Mouse (Mus musculus): ENCODE data around the gene Ugt1a8.

The Ugt1a8 gene

GRCm38 (mm10) chr1:88237311-88237710 is 149.7 kb downstream of the Ugt1a8 start:
- CTCF ChIA-PET: no interaction called here

- CTCF ChIA-PET: no interaction called here
Observed at GRCm38 (mm10) chr1:88238771-88239170, 151.2 kb downstream of the Ugt1a8 start.

- CTCF ChIA-PET: no interaction called here
Observed at GRCm38 (mm10) chr1:88240072-88240471, 152.5 kb downstream of the Ugt1a8 start.

- CTCF ChIA-PET: no interaction called here
Observed at GRCm38 (mm10) chr1:88240579-88240978, 153.0 kb downstream of the Ugt1a8 start.

GRCm38 (mm10) chr1:88243861-88244260 is 156.2 kb downstream of the Ugt1a8 start:
- CTCF ChIA-PET: no interaction called here

- CTCF ChIA-PET: no interaction called here
Observed at GRCm38 (mm10) chr1:88245881-88246280, 158.3 kb downstream of the Ugt1a8 start.

- CTCF ChIA-PET: no interaction called here
Observed at GRCm38 (mm10) chr1:88246386-88246785, 158.8 kb downstream of the Ugt1a8 start.

GRCm38 (mm10) chr1:88247660-88248059 is 160.0 kb downstream of the Ugt1a8 start:
- CTCF ChIA-PET: no interaction called here

GRCm38 (mm10) chr1:88248658-88249057 is 161.0 kb downstream of the Ugt1a8 start:
- CTCF ChIA-PET: interaction anchor here (0.6 kb wide), 1 partner anchor 17 kb away, joined by 3 read pairs; no protein-coding TSS in a partner anchor

- CTCF ChIA-PET: no interaction called here
Observed at GRCm38 (mm10) chr1:88249596-88249995, 162.0 kb downstream of the Ugt1a8 start.

- CTCF ChIA-PET: no interaction called here
Observed at GRCm38 (mm10) chr1:88250023-88250422, 162.4 kb downstream of the Ugt1a8 start.

- CTCF ChIA-PET: interaction anchor here (0.6 kb wide), 1 partner anchor 9 kb away, joined by 3 read pairs; no protein-coding TSS in a partner anchor
Observed at GRCm38 (mm10) chr1:88253106-88253505, 165.5 kb downstream of the Ugt1a8 start.

- CTCF ChIA-PET: interaction anchor here (0.6 kb wide), 1 partner anchor 9 kb away, joined by 3 read pairs; no protein-coding TSS in a partner anchor
Observed at GRCm38 (mm10) chr1:88253540-88253939, 165.9 kb downstream of the Ugt1a8 start.

- CTCF ChIA-PET: no interaction called here
Observed at GRCm38 (mm10) chr1:88254793-88255465, 167.3 kb downstream of the Ugt1a8 start.

- CTCF ChIA-PET: no interaction called here
Observed at GRCm38 (mm10) chr1:88255466-88255857, 167.8 kb downstream of the Ugt1a8 start.

- CTCF ChIA-PET: no interaction called here
Observed at GRCm38 (mm10) chr1:88255989-88256754, 168.6 kb downstream of the Ugt1a8 start.

GRCm38 (mm10) chr1:88256886-88257663 is 169.5 kb downstream of the Ugt1a8 start:
- CTCF ChIA-PET: no interaction called here

- CTCF ChIA-PET: no interaction called here
Observed at GRCm38 (mm10) chr1:88257681-88258080, 170.1 kb downstream of the Ugt1a8 start.

GRCm38 (mm10) chr1:88258361-88258760 is 170.7 kb downstream of the Ugt1a8 start:
- CTCF ChIA-PET: no interaction called here

- CTCF ChIA-PET: no interaction called here
Observed at GRCm38 (mm10) chr1:88258881-88259642, 171.4 kb downstream of the Ugt1a8 start.

- CTCF ChIA-PET: no interaction called here
Observed at GRCm38 (mm10) chr1:88259643-88260024, 172.0 kb downstream of the Ugt1a8 start.

GRCm38 (mm10) chr1:88260114-88260513 is 172.5 kb downstream of the Ugt1a8 start:
- CTCF ChIA-PET: no interaction called here
